28 mouse cellular contexts compared by ENCODE assay signal in genomic region chr17:49185052-49185612, GRCm38 (mm10).
"Had no signal": no experiment of that assay in that cellular context is flagged by ENCODE, and none has a peak within 500 bp of the region (broad histone marks: within the 10 kb centered on the region; RNA-seq: fewer than 3 reads in every experiment).

No protein-coding gene starts in this region.

- H3K9ac ChIP-seq: limb, embryonic 13.5 days; liver, embryonic 12.5 days; liver, embryonic 15.5 days; lung, embryonic 15.5 days; midbrain, embryonic 13.5 days; neural tube, embryonic 12.5 days had no signal

- H3K4me1 ChIP-seq: liver, embryonic 12.5 days; liver, embryonic 15.5 days; lung, embryonic 15.5 days; megakaryocyte, embryonic 14.5 days; midbrain, embryonic 10.5 days had no signal

- H3K27me3 ChIP-seq: limb, embryonic 13.5 days; liver, embryonic 15.5 days; lung, embryonic 15.5 days; megakaryocyte, embryonic 14.5 days; midbrain, embryonic 13.5 days had no signal

- H3K27ac ChIP-seq: kidney, postnatal 0 days; layer of hippocampus, adult 2 months; limb, embryonic 10.5 days; limb, embryonic 13.5 days; liver, embryonic 12.5 days; liver, embryonic 15.5 days; lung, embryonic 15.5 days; midbrain, embryonic 10.5 days; midbrain, embryonic 13.5 days; neural tube, embryonic 12.5 days had no signal

- H3K36me3 ChIP-seq: limb, embryonic 10.5 days; limb, embryonic 13.5 days; liver, embryonic 12.5 days; liver, embryonic 15.5 days; lung, embryonic 15.5 days; midbrain, embryonic 10.5 days; midbrain, embryonic 13.5 days; neural tube, embryonic 12.5 days had no signal

- ATAC-seq: liver, embryonic 12.5 days; midbrain, embryonic 13.5 days; midbrain, embryonic 16.5 days had no signal

- H3K4me3 ChIP-seq: layer of hippocampus, adult 2 months; limb, embryonic 10.5 days; limb, embryonic 13.5 days; liver, embryonic 12.5 days; liver, embryonic 15.5 days; lung, embryonic 15.5 days; megakaryocyte, embryonic 14.5 days; midbrain, embryonic 10.5 days; midbrain, embryonic 13.5 days; myocyte; neural tube, embryonic 12.5 days had no signal

- DNase-seq: kidney, adult 11 months; kidney, adult 9 months; kidney, postnatal 25 days; layer of hippocampus, adult 9-11 months; liver; lung, adult 18-20 months; lung, postnatal 10 days; lung, postnatal 36 days; right cerebral cortex, adult 18-20 months; right cerebral cortex, postnatal 14 days; right cerebral cortex, postnatal 4 days; spleen, adult 18-20 months; thymus, adult 2 months; thymus, postnatal 14 days; thymus, postnatal 4 days had no signal

- H3K4me2 ChIP-seq: limb, embryonic 13.5 days; liver, embryonic 12.5 days; liver, embryonic 15.5 days; lung, embryonic 15.5 days; midbrain, embryonic 13.5 days; neural tube, embryonic 12.5 days had no signal

- H3K9me3 ChIP-seq: limb, embryonic 10.5 days; limb, embryonic 13.5 days; liver, embryonic 12.5 days; liver, embryonic 15.5 days; lung, embryonic 15.5 days; midbrain, embryonic 10.5 days; midbrain, embryonic 13.5 days; neural tube, embryonic 12.5 days had no signal
